Mouse (Mus musculus) CH12.LX (cell line): Measurements from ENCODE around the gene Dedd. TPM values are rescaled to one million over a fixed set of nuclear protein-coding genes. Genes with fewer than 3 reads are reported as not detected.
A peak's percentile ranks its signal among the peaks of the same experiment; 100 is the strongest.

ENCODE experiments used
- DNase-seq: peaks from one replicate; pipeline ENCODE4 v3.0.0-alpha.2; 2013; ENCODE audit errors: extremely low read depth
- H3K27ac ChIP-seq: 2 replicates; pipeline ENCODE4 v1.5.1; 2012; ENCODE audit warnings: low read depth, mild to moderate bottlenecking, control low read depth, moderate library complexity; ENCODE audit not compliant: insufficient read depth
- H3K27me3 ChIP-seq: replicated peaks from 2 replicates; pipeline ENCODE3; 2012; ENCODE audit warnings: inconsistent platforms
- H3K36me3 ChIP-seq, 2 experiments: replicated peaks in 1 of 2; 2 replicates each; pipeline versions ENCODE3 to v1.6.1; 2012; ENCODE audit warnings: inconsistent platforms in 1 of 2, low read length in 1 of 2, mild to moderate bottlenecking in 1 of 2, mixed read lengths in 1 of 2, moderate library complexity in 1 of 2; ENCODE audit not compliant: control insufficient read depth in 1 of 2, insufficient read depth in 1 of 2
- H3K4me1 ChIP-seq, 2 experiments: 2 replicates each; pipeline ENCODE4 v1.6.1; 2012; ENCODE audit warnings: inconsistent platforms in 1 of 2, moderate library complexity in 1 of 2; ENCODE audit not compliant: insufficient read depth in 2 of 2, control insufficient read depth in 1 of 2
- H3K4me2 ChIP-seq: 2 replicates; pipeline ENCODE4 v1.6.1; 2012; ENCODE audit warnings: low read depth, mild to moderate bottlenecking, control low read depth; ENCODE audit not compliant: poor library complexity, insufficient read depth, severe bottlenecking
- H3K4me3 ChIP-seq, 3 experiments: fragments of 150-350 bp in 1 of 3; sonication (generic) in 1 of 3; replicated peaks in 1 of 3; 2 replicates each; pipeline versions ENCODE3 to v1.5.1; 2011 to 2012; ENCODE audit warnings: low read depth in 2 of 3, low read length in 2 of 3, mild to moderate bottlenecking in 2 of 3, moderate library complexity in 2 of 3, control low read depth in 1 of 3, improper control_type of control experiment in 1 of 3, inconsistent platforms in 1 of 3, mixed read lengths in 1 of 3; ENCODE audit not compliant: poor library complexity in 1 of 3
- H3K79me2 ChIP-seq: replicated peaks from 2 replicates; pipeline ENCODE4 v1.6.1; 2012; ENCODE audit warnings: mild to moderate bottlenecking, moderate library complexity; ENCODE audit not compliant: control insufficient read depth, poor library complexity, insufficient read depth, severe bottlenecking; ENCODE audit errors: extremely low read depth
- H3K9ac ChIP-seq: 2 replicates; pipeline ENCODE4 v1.6.1; 2012; ENCODE audit warnings: low read depth, mild to moderate bottlenecking, control low read depth, moderate library complexity; ENCODE audit not compliant: insufficient read depth
- H3K9me3 ChIP-seq: replicated peaks from 2 replicates; pipeline ENCODE3; 2012; ENCODE audit warnings: low read length, inconsistent platforms, mixed read lengths
- CTCF ChIP-seq, 2 experiments: IDR thresholded peaks in 1 of 2; conservative IDR thresholded peaks in 1 of 2; 2 replicates each; pipeline ENCODE4 v1.5.1; 2011 to 2012; ENCODE audit warnings: low read depth in 2 of 2, low read length in 2 of 2, improper control_type of control experiment in 1 of 2, inconsistent platforms in 1 of 2, mild to moderate bottlenecking in 1 of 2, moderate library complexity in 1 of 2
- E2F4 ChIP-seq: IDR thresholded peaks from 2 replicates; pipeline ENCODE4 v1.6.1; 2011; ENCODE audit warnings: low read depth, low read length, improper control_type of control experiment; ENCODE audit not compliant: insufficient replicate concordance
- ELF1 ChIP-seq: IDR thresholded peaks from 2 replicates; pipeline ENCODE4 v1.6.1; 2014; ENCODE audit warnings: low read depth, mild to moderate bottlenecking, inconsistent platforms, low read length, improper control_type of control experiment
- EP300 ChIP-seq: IDR thresholded peaks from 2 replicates; pipeline ENCODE4 v1.6.1; 2011; ENCODE audit warnings: low read length, improper control_type of control experiment
- GABPA ChIP-seq: IDR thresholded peaks from 2 replicates; pipeline ENCODE4 v1.6.1; 2012; ENCODE audit warnings: low read depth, low read length, improper control_type of control experiment, inconsistent platforms; ENCODE audit not compliant: insufficient replicate concordance
- HCFC1 ChIP-seq: IDR thresholded peaks from 2 replicates; pipeline ENCODE4 v1.6.1; 2012; ENCODE audit warnings: low read depth, mild to moderate bottlenecking, inconsistent platforms, low read length, improper control_type of control experiment
- IRF4 ChIP-seq: IDR thresholded peaks from 2 replicates; pipeline ENCODE4 v1.6.1; 2014; ENCODE audit warnings: low read depth, mild to moderate bottlenecking, inconsistent platforms, low read length, improper control_type of control experiment
- JUN ChIP-seq: IDR thresholded peaks from 2 replicates; pipeline ENCODE4 v1.6.1; 2011; ENCODE audit warnings: low read depth, mild to moderate bottlenecking, low read length, improper control_type of control experiment, moderate library complexity; ENCODE audit not compliant: insufficient read depth
- JUND ChIP-seq: conservative IDR thresholded peaks from 2 replicates; pipeline ENCODE4 v1.6.1; 2011; ENCODE audit warnings: low read depth, low read length, improper control_type of control experiment
- KAT2A ChIP-seq: IDR thresholded peaks from 2 replicates; pipeline ENCODE4 v1.6.1; 2012; ENCODE audit warnings: low read length, improper control_type of control experiment, inconsistent platforms; ENCODE audit not compliant: insufficient replicate concordance
- MAFK ChIP-seq: IDR thresholded peaks from 2 replicates; pipeline ENCODE4 v1.6.1; 2011; ENCODE audit warnings: low read length, improper control_type of control experiment; ENCODE audit not compliant: insufficient replicate concordance
- MAX ChIP-seq: IDR thresholded peaks from 2 replicates; pipeline ENCODE4 v1.6.1; 2011; ENCODE audit warnings: low read length, improper control_type of control experiment
- MEF2A ChIP-seq: IDR thresholded peaks from 2 replicates; pipeline ENCODE4 v1.6.1; 2014; ENCODE audit warnings: low read depth, mild to moderate bottlenecking, inconsistent platforms, low read length, improper control_type of control experiment, borderline replicate concordance
- PAX5 ChIP-seq: IDR thresholded peaks from 2 replicates; pipeline ENCODE4 v1.6.1; 2012; ENCODE audit warnings: low read length, inconsistent platforms, mixed read lengths
- POLR2AphosphoS2 ChIP-seq: IDR thresholded peaks from 2 replicates; pipeline ENCODE4 v1.6.1; 2011; ENCODE audit warnings: low read depth, low read length, improper control_type of control experiment
- RAD21 ChIP-seq: IDR thresholded peaks from 2 replicates; pipeline ENCODE4 v1.6.1; 2011; ENCODE audit warnings: low read depth, mild to moderate bottlenecking, low read length, improper control_type of control experiment, moderate library complexity
- RCOR1 ChIP-seq: conservative IDR thresholded peaks from 2 replicates; pipeline ENCODE4 v1.6.1; 2012; ENCODE audit warnings: low read depth, mild to moderate bottlenecking, inconsistent platforms, low read length, improper control_type of control experiment
- SIN3A ChIP-seq: IDR thresholded peaks from 2 replicates; pipeline ENCODE4 v1.6.1; 2012; ENCODE audit warnings: low read length, improper control_type of control experiment, inconsistent platforms
- SMC3 ChIP-seq: IDR thresholded peaks from 2 replicates; pipeline ENCODE4 v1.6.1; 2011; ENCODE audit warnings: low read depth, low read length, improper control_type of control experiment
- ZKSCAN1 ChIP-seq: IDR thresholded peaks from 2 replicates; pipeline ENCODE4 v1.6.1; 2012; ENCODE audit warnings: low read depth, inconsistent platforms, low read length, improper control_type of control experiment, borderline replicate concordance
- ZNF384 ChIP-seq: IDR thresholded peaks from 2 replicates; pipeline ENCODE4 v1.6.1; 2012; ENCODE audit warnings: low read depth, low read length, improper control_type of control experiment, inconsistent platforms
- dilution Hi-C: fragments of 300-500 bp; cut with MboI; formaldehyde crosslinking; loops from 2 replicates; pipeline ENCODE4 v1.14.3; 2020; ENCODE audit warnings: low sequenced_read_pairs; ENCODE audit not compliant: extremely low pct_unique_long_range_greater_than_20kb, extremely low pct_ligation_motif_present
- in situ Hi-C: fragments of 300-500 bp; cut with MboI; formaldehyde crosslinking; loops from 3 replicates; pipeline ENCODE4 v1.14.3; 2019; ENCODE audit warnings: low sequenced_read_pairs, low pct_ligation_motif_present, low pct_unique_long_range_greater_than_20kb, mixed read lengths
- polyA plus RNA-seq: library from polyadenylated mRNA; unstranded; fragments of >175 nt; gene quantifications from 2 replicates; pipeline ENCODE4 v1.2.1, GENCODE M21; 2012; ENCODE audit warnings: low read depth; ENCODE audit not compliant: insufficient read length
- total RNA-seq, 2 experiments: library from RNA; depleted of rRNA; stranded (reverse); fragments of 300-350 nt in 1 of 2; fragments of >200 nt in 1 of 2; gene quantifications; 2 replicates each; pipeline ENCODE4 v1.2.3; 2012 to 2014

Dedd gene
- total and polyA plus RNA-seq, 3 experiments: 14.5 to 34.5 (median 21.5) TPM

DNA sequence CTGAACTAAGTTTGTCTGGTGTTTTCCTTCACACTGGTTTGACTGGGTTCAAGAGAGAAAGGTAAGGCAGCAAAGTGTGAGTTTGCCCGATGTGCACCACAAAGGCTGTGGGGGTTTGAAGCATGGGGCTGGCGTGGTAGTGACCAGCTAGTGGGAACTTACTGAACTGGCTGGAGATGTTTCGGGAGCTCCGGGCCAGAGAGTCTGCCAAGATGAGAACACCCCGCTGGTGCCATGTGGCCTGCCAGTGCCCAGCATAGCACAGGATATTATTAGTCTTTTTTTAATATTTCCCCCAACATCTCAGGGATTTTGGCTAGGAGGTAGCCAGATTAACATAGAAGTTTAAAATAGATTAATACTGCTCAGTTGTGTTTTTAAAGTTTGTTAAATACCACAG lies 8.8 kb upstream of the Dedd start:
- Histone ChIP-seq H3K4me2 (no peak overlapping the region), H3K27me3 (no peaks in the 10 kb centered on the region), H3K4me3 (no peak overlapping the region), H3K27ac (no peak overlapping the region), H3K9me3 (no peaks in the 10 kb centered on the region), H3K36me3 (peaks cover 0 to 15% of the 10 kb centered on the region in 2 experiments), H3K4me1 (peaks cover 0 to 12% of the 10 kb centered on the region in 2 experiments; a peak in 2 of 4 replicates), H3K9ac (no peak overlapping the region), H3K79me2 (no peaks in the 10 kb centered on the region)
- dilution Hi-C loops (no loop called here), in situ Hi-C loops (no loop called here)
- no peak for TF ChIP-seq MEF2A
- TF ChIP-seq MAFK: no peak
- TF ChIP-seq HCFC1: no peak
- TF ChIP-seq RAD21: no peak
- TF ChIP-seq PAX5: no peak
- no peak for TF ChIP-seq E2F4
- TF ChIP-seq RCOR1: no peak
- TF ChIP-seq EP300: no peak
- TF ChIP-seq MAX: no peak
- TF ChIP-seq POLR2AphosphoS2: no peak
- no peak for TF ChIP-seq SIN3A
- no peak for TF ChIP-seq GABPA
- no peak for TF ChIP-seq ELF1
- no peak for TF ChIP-seq KAT2A
- no peak for TF ChIP-seq JUND
- no peak for TF ChIP-seq SMC3
- no peak for TF ChIP-seq ZNF384
- TF ChIP-seq IRF4: no peak
- DNase-seq: no peak

DNA sequence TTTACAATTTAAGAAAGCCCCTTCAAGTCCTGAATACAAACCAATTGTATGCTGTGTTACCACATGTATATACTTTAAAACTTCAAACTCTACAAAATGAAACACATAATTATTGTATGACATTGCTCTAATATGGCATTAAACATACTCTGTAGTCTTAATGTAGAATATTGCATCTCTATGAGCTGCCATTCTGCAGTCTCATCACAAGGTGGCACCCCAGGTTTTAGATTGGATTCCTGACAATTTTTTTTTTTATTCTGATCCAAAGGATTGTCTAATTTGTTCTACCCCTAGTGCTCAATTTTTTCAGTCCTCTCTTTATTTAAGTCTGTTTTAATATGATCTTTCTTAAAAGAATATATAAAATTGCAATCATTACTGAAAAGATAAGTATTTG lies 7.5 kb upstream of the Dedd start:
- Histone ChIP-seq H3K9ac (no peak overlapping the region), H3K27ac (no peak overlapping the region)

More for the DNA sequence above, 7.5 kb upstream of the Dedd start:
- Histone ChIP-seq H3K27me3 (no peaks in the 10 kb centered on the region), H3K9me3 (no peaks in the 10 kb centered on the region), H3K4me3 (no peak overlapping the region), H3K4me2 (no peak overlapping the region), H3K4me1 (peaks cover 3 to 23% of the 10 kb centered on the region in 2 experiments; a peak in 3 of 4 replicates), H3K36me3 (peaks cover 2 to 24% of the 10 kb centered on the region in 2 experiments), H3K79me2 (peaks cover 7% of the 10 kb centered on the region)
- TF ChIP-seq MEF2A: no peak
- TF ChIP-seq ZNF384: peak; percentile 99
- TF ChIP-seq MAFK: no peak
- TF ChIP-seq SMC3: peak; percentile 77
- no peak for TF ChIP-seq GABPA
- no peak for TF ChIP-seq MAX
- TF ChIP-seq RAD21: peak; percentile 92
- TF ChIP-seq CTCF (conservative IDR thresholded peaks at IDR 0.05 in 1 of 2, IDR thresholded peaks at IDR 0.05 in 1 of 2; ENCODE audit: low read depth in 2 of 2, low read length in 2 of 2): peak in 1 of 2 experiments; percentile 93; a peak in 3 of 4 replicates
- no peak for TF ChIP-seq HCFC1
- TF ChIP-seq ZKSCAN1: no peak
- TF ChIP-seq JUN: no peak
- dilution Hi-C loops: no loop called here
- no peak for DNase-seq
- in situ Hi-C loops: no loop called here
